Mouse (Mus musculus) olfactory bulb, adult 2 months (tissue): ENCODE data around the gene Trim33.

ENCODE experiments used
- CTCF ChIP-seq: fragments of 200-500 bp; IDR thresholded peaks from 2 replicates; pipeline ENCODE4 v1.5.1; 2012; ENCODE audit warnings: low read depth, mild to moderate bottlenecking, low read length, moderate library complexity; ENCODE audit not compliant: insufficient read depth
- POLR2A ChIP-seq: fragments of 200-500 bp; IDR thresholded peaks from 2 replicates; pipeline ENCODE4 v1.6.1; 2012; ENCODE audit warnings: mild to moderate bottlenecking, low read depth, low read length, moderate library complexity; ENCODE audit not compliant: insufficient read depth

- no peak for TF ChIP-seq POLR2A
- no peak for TF ChIP-seq CTCF
Observed at GRCm38 (mm10) chr3:103309750-103310149, 30.7 kb downstream of the Trim33 start.
